Mouse (Mus musculus) ES-Bruce4 (cell line): Measurements from ENCODE around the gene Pes1.

Experiments
- CTCF ChIP-seq: IDR thresholded peaks from one replicate; pipeline ENCODE4 v1.8.1; 2011; ENCODE audit warnings: low read depth, low read length
- EP300 ChIP-seq: IDR thresholded peaks from 2 replicates; pipeline ENCODE4 v1.6.1; 2011; ENCODE audit warnings: low read depth, low read length; ENCODE audit not compliant: insufficient read depth
- POLR2A ChIP-seq: IDR thresholded peaks from one replicate; pipeline ENCODE4 v1.8.1; 2011; ENCODE audit warnings: low read length; ENCODE audit not compliant: insufficient read depth

GRCm38 (mm10) chr11:3933756-3934285 lies 30.0 kb upstream of the Pes1 start:
- TF ChIP-seq POLR2A = no peak
- TF ChIP-seq CTCF = no peak
- no peak for TF ChIP-seq EP300
